Mouse (Mus musculus) heart, adult 11 months (tissue): ENCODE data around the gene Kcnh7.

Source experiments
- DNase-seq: peaks from one replicate; pipeline ENCODE4 v3.0.0; 2022

Gene Kcnh7

DNA sequence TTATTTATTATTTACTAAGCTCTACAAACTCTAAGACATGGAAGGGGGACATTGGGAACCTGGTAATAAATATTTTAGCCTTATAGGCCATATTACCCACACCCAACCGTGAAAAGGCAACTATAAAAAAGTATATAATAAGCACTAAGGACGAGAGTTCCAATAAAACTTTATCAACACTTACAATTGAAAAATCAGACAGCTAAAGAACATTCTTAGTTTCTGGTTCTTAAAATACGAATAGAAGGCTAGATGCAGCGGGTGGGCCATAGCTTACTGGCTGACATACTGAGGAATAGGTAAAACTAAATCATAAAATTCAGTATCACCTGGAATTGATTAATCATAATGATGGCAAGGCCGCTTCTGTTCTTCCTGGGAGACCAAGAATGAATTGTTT, 539.2 kb downstream of the Kcnh7 start:
- no peak for DNase-seq
